Mouse (Mus musculus) CH12.LX (cell line): ENCODE data around the gene Wnk4. TPM values are rescaled to one million over a fixed set of nuclear protein-coding genes. Genes with fewer than 3 reads are reported as not detected.

Experiments used
- DNase-seq: peaks from one replicate; pipeline ENCODE4 v3.0.0-alpha.2; 2013; ENCODE audit errors: extremely low read depth
- H3K27ac ChIP-seq: 2 replicates; pipeline ENCODE4 v1.5.1; 2012; ENCODE audit warnings: low read depth, mild to moderate bottlenecking, control low read depth, moderate library complexity; ENCODE audit not compliant: insufficient read depth
- H3K27me3 ChIP-seq: replicated peaks from 2 replicates; pipeline ENCODE3; 2012; ENCODE audit warnings: inconsistent platforms
- H3K36me3 ChIP-seq, 2 experiments: replicated peaks in 1 of 2; 2 replicates each; pipeline versions ENCODE3 to v1.6.1; 2012; ENCODE audit warnings: inconsistent platforms in 1 of 2, low read length in 1 of 2, mild to moderate bottlenecking in 1 of 2, mixed read lengths in 1 of 2, moderate library complexity in 1 of 2; ENCODE audit not compliant: control insufficient read depth in 1 of 2, insufficient read depth in 1 of 2
- H3K4me1 ChIP-seq, 2 experiments: 2 replicates each; pipeline ENCODE4 v1.6.1; 2012; ENCODE audit warnings: inconsistent platforms in 1 of 2, moderate library complexity in 1 of 2; ENCODE audit not compliant: insufficient read depth in 2 of 2, control insufficient read depth in 1 of 2
- H3K4me2 ChIP-seq: 2 replicates; pipeline ENCODE4 v1.6.1; 2012; ENCODE audit warnings: low read depth, mild to moderate bottlenecking, control low read depth; ENCODE audit not compliant: poor library complexity, insufficient read depth, severe bottlenecking
- H3K4me3 ChIP-seq, 3 experiments: fragments of 150-350 bp in 1 of 3; sonication (generic) in 1 of 3; replicated peaks in 1 of 3; 2 replicates each; pipeline versions ENCODE3 to v1.5.1; 2011 to 2012; ENCODE audit warnings: low read depth in 2 of 3, low read length in 2 of 3, mild to moderate bottlenecking in 2 of 3, moderate library complexity in 2 of 3, control low read depth in 1 of 3, improper control_type of control experiment in 1 of 3, inconsistent platforms in 1 of 3, mixed read lengths in 1 of 3; ENCODE audit not compliant: poor library complexity in 1 of 3
- H3K79me2 ChIP-seq: replicated peaks from 2 replicates; pipeline ENCODE4 v1.6.1; 2012; ENCODE audit warnings: mild to moderate bottlenecking, moderate library complexity; ENCODE audit not compliant: control insufficient read depth, poor library complexity, insufficient read depth, severe bottlenecking; ENCODE audit errors: extremely low read depth
- H3K9ac ChIP-seq: 2 replicates; pipeline ENCODE4 v1.6.1; 2012; ENCODE audit warnings: low read depth, mild to moderate bottlenecking, control low read depth, moderate library complexity; ENCODE audit not compliant: insufficient read depth
- H3K9me3 ChIP-seq: replicated peaks from 2 replicates; pipeline ENCODE3; 2012; ENCODE audit warnings: low read length, inconsistent platforms, mixed read lengths
- BHLHE40 ChIP-seq: IDR thresholded peaks from 2 replicates; pipeline ENCODE4 v1.6.1; 2011; ENCODE audit warnings: mild to moderate bottlenecking, low read depth, low read length, improper control_type of control experiment
- CHD1 ChIP-seq: IDR thresholded peaks from 2 replicates; pipeline ENCODE4 v1.6.1; 2012; ENCODE audit warnings: low read depth, low read length, improper control_type of control experiment, inconsistent platforms
- CTCF ChIP-seq, 2 experiments: IDR thresholded peaks in 1 of 2; conservative IDR thresholded peaks in 1 of 2; 2 replicates each; pipeline ENCODE4 v1.5.1; 2011 to 2012; ENCODE audit warnings: low read depth in 2 of 2, low read length in 2 of 2, improper control_type of control experiment in 1 of 2, inconsistent platforms in 1 of 2, mild to moderate bottlenecking in 1 of 2, moderate library complexity in 1 of 2
- ELF1 ChIP-seq: IDR thresholded peaks from 2 replicates; pipeline ENCODE4 v1.6.1; 2014; ENCODE audit warnings: low read depth, mild to moderate bottlenecking, inconsistent platforms, low read length, improper control_type of control experiment
- EP300 ChIP-seq: IDR thresholded peaks from 2 replicates; pipeline ENCODE4 v1.6.1; 2011; ENCODE audit warnings: low read length, improper control_type of control experiment
- ETS1 ChIP-seq: conservative IDR thresholded peaks from 2 replicates; pipeline ENCODE4 v1.6.1; 2012; ENCODE audit warnings: low read depth, mild to moderate bottlenecking, inconsistent platforms, low read length, improper control_type of control experiment, moderate library complexity
- HCFC1 ChIP-seq: IDR thresholded peaks from 2 replicates; pipeline ENCODE4 v1.6.1; 2012; ENCODE audit warnings: low read depth, mild to moderate bottlenecking, inconsistent platforms, low read length, improper control_type of control experiment
- IRF4 ChIP-seq: IDR thresholded peaks from 2 replicates; pipeline ENCODE4 v1.6.1; 2014; ENCODE audit warnings: low read depth, mild to moderate bottlenecking, inconsistent platforms, low read length, improper control_type of control experiment
- JUND ChIP-seq: conservative IDR thresholded peaks from 2 replicates; pipeline ENCODE4 v1.6.1; 2011; ENCODE audit warnings: low read depth, low read length, improper control_type of control experiment
- KAT2A ChIP-seq: IDR thresholded peaks from 2 replicates; pipeline ENCODE4 v1.6.1; 2012; ENCODE audit warnings: low read length, improper control_type of control experiment, inconsistent platforms; ENCODE audit not compliant: insufficient replicate concordance
- MAX ChIP-seq: IDR thresholded peaks from 2 replicates; pipeline ENCODE4 v1.6.1; 2011; ENCODE audit warnings: low read length, improper control_type of control experiment
- MAZ ChIP-seq: IDR thresholded peaks from 2 replicates; pipeline ENCODE4 v1.6.1; 2012; ENCODE audit warnings: low read depth, mild to moderate bottlenecking, inconsistent platforms, low read length, improper control_type of control experiment, moderate library complexity
- MEF2A ChIP-seq: IDR thresholded peaks from 2 replicates; pipeline ENCODE4 v1.6.1; 2014; ENCODE audit warnings: low read depth, mild to moderate bottlenecking, inconsistent platforms, low read length, improper control_type of control experiment, borderline replicate concordance
- NELFE ChIP-seq: IDR thresholded peaks from 2 replicates; pipeline ENCODE4 v1.6.1; 2011; ENCODE audit warnings: low read depth, low read length, improper control_type of control experiment
- PAX5 ChIP-seq: IDR thresholded peaks from 2 replicates; pipeline ENCODE4 v1.6.1; 2012; ENCODE audit warnings: low read length, inconsistent platforms, mixed read lengths
- POLR2AphosphoS2 ChIP-seq: IDR thresholded peaks from 2 replicates; pipeline ENCODE4 v1.6.1; 2011; ENCODE audit warnings: low read depth, low read length, improper control_type of control experiment
- RAD21 ChIP-seq: IDR thresholded peaks from 2 replicates; pipeline ENCODE4 v1.6.1; 2011; ENCODE audit warnings: low read depth, mild to moderate bottlenecking, low read length, improper control_type of control experiment, moderate library complexity
- SIN3A ChIP-seq: IDR thresholded peaks from 2 replicates; pipeline ENCODE4 v1.6.1; 2012; ENCODE audit warnings: low read length, improper control_type of control experiment, inconsistent platforms
- SMC3 ChIP-seq: IDR thresholded peaks from 2 replicates; pipeline ENCODE4 v1.6.1; 2011; ENCODE audit warnings: low read depth, low read length, improper control_type of control experiment
- TBP ChIP-seq: conservative IDR thresholded peaks from 2 replicates; pipeline ENCODE4 v1.6.1; 2011; ENCODE audit warnings: low read depth, low read length, improper control_type of control experiment
- UBTF ChIP-seq: IDR thresholded peaks from 2 replicates; pipeline ENCODE4 v1.6.1; 2012; ENCODE audit warnings: low read depth, mild to moderate bottlenecking, inconsistent platforms, low read length, improper control_type of control experiment, moderate library complexity
- USF2 ChIP-seq: conservative IDR thresholded peaks from 2 replicates; pipeline ENCODE4 v1.6.1; 2011; ENCODE audit warnings: low read depth, low read length, improper control_type of control experiment
- ZNF384 ChIP-seq: IDR thresholded peaks from 2 replicates; pipeline ENCODE4 v1.6.1; 2012; ENCODE audit warnings: low read depth, low read length, improper control_type of control experiment, inconsistent platforms
- dilution Hi-C: fragments of 300-500 bp; cut with MboI; formaldehyde crosslinking; loops from 2 replicates; pipeline ENCODE4 v1.14.3; 2020; ENCODE audit warnings: low sequenced_read_pairs; ENCODE audit not compliant: extremely low pct_unique_long_range_greater_than_20kb, extremely low pct_ligation_motif_present
- in situ Hi-C: fragments of 300-500 bp; cut with MboI; formaldehyde crosslinking; loops from 3 replicates; pipeline ENCODE4 v1.14.3; 2019; ENCODE audit warnings: low sequenced_read_pairs, low pct_ligation_motif_present, low pct_unique_long_range_greater_than_20kb, mixed read lengths
- polyA plus RNA-seq: library from polyadenylated mRNA; unstranded; fragments of >175 nt; gene quantifications from 2 replicates; pipeline ENCODE4 v1.2.1, GENCODE M21; 2012; ENCODE audit warnings: low read depth; ENCODE audit not compliant: insufficient read length
- total RNA-seq, 2 experiments: library from RNA; depleted of rRNA; stranded (reverse); fragments of 300-350 nt in 1 of 2; fragments of >200 nt in 1 of 2; gene quantifications; 2 replicates each; pipeline ENCODE4 v1.2.3; 2012 to 2014

Wnk4 gene
- total and polyA plus RNA-seq, 3 experiments = 0.85 to 7.8 (median 0.90) TPM

DNA sequence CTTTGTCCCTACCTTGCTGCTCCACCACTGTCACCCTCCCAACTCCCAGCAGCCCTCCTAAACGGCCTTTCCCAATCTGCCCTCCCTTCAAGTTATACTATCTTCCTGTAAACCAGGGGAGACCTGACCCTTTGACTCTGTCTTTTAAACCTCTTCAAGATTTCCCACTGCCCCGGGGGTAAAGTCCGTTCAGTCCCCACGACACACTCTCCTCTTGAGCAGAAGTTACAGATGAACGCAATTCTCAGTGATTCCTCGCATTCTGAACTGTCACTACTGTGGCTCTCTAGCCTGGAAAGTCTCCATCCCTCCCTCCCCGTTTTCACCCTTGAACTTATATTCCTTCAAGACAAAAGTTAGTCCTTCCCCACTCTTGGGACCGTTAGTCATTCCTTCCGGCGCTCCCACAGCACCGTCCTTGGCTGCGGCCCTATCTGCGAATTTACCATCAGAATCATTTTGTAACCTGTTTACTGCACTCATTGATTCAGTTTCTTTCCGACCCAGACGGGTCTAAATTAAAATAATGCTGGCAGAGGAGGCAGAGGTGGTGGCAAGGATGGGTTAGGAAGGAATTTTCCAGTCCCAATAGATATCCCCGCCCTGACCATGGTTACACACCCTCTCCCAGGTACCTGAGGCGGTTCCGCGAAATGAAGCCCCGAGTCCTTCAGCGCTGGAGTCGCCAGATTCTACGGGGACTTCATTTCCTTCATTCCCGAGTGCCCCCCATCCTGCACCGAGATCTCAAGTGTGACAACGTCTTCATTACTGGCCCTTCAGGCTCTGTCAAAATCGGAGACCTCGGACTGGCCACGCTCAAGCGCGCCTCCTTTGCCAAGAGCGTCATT lies 3.0 kb downstream of the Wnk4 start:
- H3K4me2 ChIP-seq = no peak overlapping the region
- peaks cover 4 to 27% of the 10 kb centered on the region in 2 experiments; a peak in 3 of 4 replicates for H3K4me1 ChIP-seq
- H3K4me3 ChIP-seq = no peak overlapping the region
- H3K27ac ChIP-seq = no peak overlapping the region
- no peaks in the 10 kb centered on the region for H3K9me3 ChIP-seq
- peaks cover 12 to 71% of the 10 kb centered on the region in 2 experiments for H3K36me3 ChIP-seq
- H3K79me2 ChIP-seq = no peaks in the 10 kb centered on the region
- DNase-seq = no peak
- in situ Hi-C loops = no loop called here
- TF ChIP-seq KAT2A (no peak), CTCF (conservative IDR thresholded peaks at IDR 0.05 in 1 of 2, IDR thresholded peaks at IDR 0.05 in 1 of 2; ENCODE audit: low read depth in 2 of 2, low read length in 2 of 2) (no peak), TBP (no peak), SMC3 (no peak), EP300 (no peak), RAD21 (no peak), CHD1 (no peak), ZNF384 (no peak), NELFE (no peak), ETS1 (no peak), PAX5 (no peak), MEF2A (no peak), MAZ (no peak), UBTF (no peak), IRF4 (no peak), BHLHE40 (no peak), USF2 (no peak)
- H3K27me3 ChIP-seq = no peaks in the 10 kb centered on the region
- H3K9ac ChIP-seq = no peak overlapping the region
- dilution Hi-C loops = no loop called here

DNA sequence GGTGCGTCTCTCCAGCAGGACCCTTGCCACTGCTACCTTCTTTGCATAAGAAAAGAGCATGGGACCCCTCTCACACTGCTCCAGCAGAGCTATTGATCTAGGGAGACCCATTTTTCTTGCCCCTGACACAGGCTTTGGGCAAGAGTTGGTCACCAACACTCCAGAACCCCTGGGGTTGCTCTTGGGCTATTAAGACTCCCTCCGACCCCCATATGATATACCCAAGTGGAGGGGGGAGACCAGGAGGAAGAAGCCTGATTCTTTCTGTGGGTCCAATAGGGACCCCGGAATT lies 3.6 kb downstream of the Wnk4 start:
- dilution Hi-C loops = no loop called here

More for the DNA sequence above, 3.6 kb downstream of the Wnk4 start:
- Histone ChIP-seq H3K4me3 (no peak overlapping the region), H3K9me3 (no peaks in the 10 kb centered on the region), H3K4me2 (no peak overlapping the region), H3K9ac (no peak overlapping the region), H3K4me1 (peaks cover 4 to 22% of the 10 kb centered on the region in 2 experiments; a peak in 3 of 4 replicates), H3K79me2 (no peaks in the 10 kb centered on the region), H3K27ac (no peak overlapping the region)
- DNase-seq = no peak
- in situ Hi-C loops = no loop called here
- TF ChIP-seq MAZ = no peak
- no peak for TF ChIP-seq ZNF384
- TF ChIP-seq ELF1 = no peak
- TF ChIP-seq TBP = no peak
- TF ChIP-seq UBTF = no peak
- no peak for TF ChIP-seq BHLHE40
- TF ChIP-seq SMC3 = no peak
- no peak for TF ChIP-seq POLR2AphosphoS2
- TF ChIP-seq HCFC1 = no peak
- TF ChIP-seq JUND = no peak
- TF ChIP-seq SIN3A = no peak
- no peak for TF ChIP-seq MAX
- TF ChIP-seq, all 38 proteins: peak for 0
- H3K27me3 ChIP-seq = no peaks in the 10 kb centered on the region
- H3K36me3 ChIP-seq = peaks cover 7 to 71% of the 10 kb centered on the region in 2 experiments
